8 mouse cellular contexts compared by ENCODE assay signal in genomic region chr7:24564607-24565265, GRCm38 (mm10). TPM values are rescaled to one million over a fixed set of nuclear protein-coding genes. Genes with fewer than 3 reads are reported as not detected.
DNase-seq lines count a peak whose midpoint lies in the region; ATAC-seq and TF ChIP-seq lines count a peak whose summit lies in the region.

No protein-coding gene starts in this region.

- H3K4me1 ChIP-seq in E14TG2a.4 (replicated peaks; ENCODE audit: low read depth, low read length) = peaks cover 77% of the 10 kb centered on the region
- H3K4me1 ChIP-seq in kidney, adult 2 months (ENCODE audit: control insufficient read depth, insufficient read depth, low read length) = no peaks in the 10 kb centered on the region
- H3K4me1 ChIP-seq in liver, embryonic 14.5 days (replicated peaks; ENCODE audit: control insufficient read depth in 2 of 2, insufficient read depth in 2 of 2, low read length in 1 of 2) = no peaks in the 10 kb centered on the region
- no peaks in the 10 kb centered on the region for H3K4me1 ChIP-seq in neural tube, embryonic 14.5 days (ENCODE audit: control insufficient read depth, insufficient read depth, low read length)

- H3K4me2 ChIP-seq in liver, embryonic 14.5 days (ENCODE audit: low read depth) = no peak overlapping the region
- H3K4me2 ChIP-seq in neural tube, embryonic 14.5 days (ENCODE audit: low read depth, low read length) = no peak overlapping the region

- TF ChIP-seq POLR2A in kidney, adult 2 months (IDR thresholded peaks at IDR 0.05; ENCODE audit: low read depth, low read length) = no peak

- TF ChIP-seq EP300 in liver, embryonic 14.5 days (IDR thresholded peaks at IDR 0.05; ENCODE audit: low read depth) = no peak

- peak; percentile 52; the same call in 1 of the 2 replicates for ATAC-seq in liver, embryonic 14.5 days (ENCODE audit: insufficient read depth)
- peak; percentile 28; the same call in 1 of the 2 replicates for ATAC-seq in neural tube, embryonic 14.5 days (ENCODE audit: low read depth)

- 57% methylated on average over 6 of the region's 6 CpGs for WGBS in kidney, adult 2 months
- WGBS in liver, embryonic 14.5 days (ENCODE audit: insufficient replicate concordance) = 57% methylated on average over 6 of the region's 6 CpGs
- WGBS in neural tube, embryonic 14.5 days = 68% methylated on average over 6 of the region's 6 CpGs

- no peaks in the 10 kb centered on the region for H3K27me3 ChIP-seq in E14TG2a.4 (ENCODE audit: insufficient read depth, low read length)
- no peaks in the 10 kb centered on the region for H3K27me3 ChIP-seq in kidney, adult 2 months (replicated peaks; ENCODE audit: control insufficient read depth, insufficient read depth, low read length)
- no peaks in the 10 kb centered on the region for H3K27me3 ChIP-seq in liver, embryonic 14.5 days (ENCODE audit: control insufficient read depth, insufficient read depth, low read length)
- H3K27me3 ChIP-seq in neural tube, embryonic 14.5 days (ENCODE audit: control insufficient read depth, insufficient read depth, low read length) = no peaks in the 10 kb centered on the region

- peaks cover 87% of the 10 kb centered on the region for H3K36me3 ChIP-seq in E14TG2a.4 (ENCODE audit: insufficient read depth, low read length)
- no peaks in the 10 kb centered on the region for H3K36me3 ChIP-seq in kidney, adult 2 months (ENCODE audit: control insufficient read depth, insufficient read depth, low read length)
- H3K36me3 ChIP-seq in liver, embryonic 14.5 days (replicated peaks; ENCODE audit: control insufficient read depth, insufficient read depth, low read depth) = peaks cover 11% of the 10 kb centered on the region
- H3K36me3 ChIP-seq in neural tube, embryonic 14.5 days (ENCODE audit: control insufficient read depth, insufficient read depth, low read length) = peaks cover 10% of the 10 kb centered on the region

- H3K27ac ChIP-seq in kidney, adult 2 months (ENCODE audit: insufficient read depth, low read depth, low read length) = no peak overlapping the region
- no peak overlapping the region for H3K27ac ChIP-seq in liver, embryonic 14.5 days
- no peak overlapping the region for H3K27ac ChIP-seq in neural tube, embryonic 14.5 days (ENCODE audit: low read depth, low read length)

- no peak overlapping the region for H3K9ac ChIP-seq in liver, embryonic 14.5 days (replicated peaks)
- H3K9ac ChIP-seq in neural tube, embryonic 14.5 days (replicated peaks; ENCODE audit: low read depth, low read length) = no peak overlapping the region

- no peaks in the 10 kb centered on the region for H3K9me3 ChIP-seq in E14TG2a.4 (ENCODE audit: low read length)
- H3K9me3 ChIP-seq in liver, embryonic 14.5 days (ENCODE audit: control insufficient read depth, low read length) = no peaks in the 10 kb centered on the region
- H3K9me3 ChIP-seq in neural tube, embryonic 14.5 days (ENCODE audit: control insufficient read depth, low read length) = no peaks in the 10 kb centered on the region

- no peak overlapping the region for H3K4me3 ChIP-seq in E14TG2a.4 (replicated peaks; ENCODE audit: low read length)
- no peak overlapping the region for H3K4me3 ChIP-seq in kidney, adult 2 months (ENCODE audit: insufficient read depth, low read depth, low read length)
- H3K4me3 ChIP-seq in liver, embryonic 14.5 days (ENCODE audit: insufficient read depth in 1 of 2, low read depth in 2 of 2, low read length in 2 of 2) = no peak overlapping the region
- H3K4me3 ChIP-seq in neural tube, embryonic 14.5 days (ENCODE audit: low read depth, low read length) = no peak overlapping the region

- DNase-seq in 416B (ENCODE audit: low read depth) = peak; percentile 64
- DNase-seq in cerebellum, adult 11-12 months = peak; percentile 54
- peak; percentile 63 for DNase-seq in forelimb bud, embryonic 11.5 days (ENCODE audit: low read depth, low spot score)
- peak; percentile 75 for DNase-seq in kidney, adult 2 months
- peak in 1 of 3 experiments; percentile 34 for DNase-seq in liver, embryonic 14.5 days (ENCODE audit: low read depth in 3 of 3, low spot score in 3 of 3)
- DNase-seq in thymus, postnatal 36 days = peak; percentile 74 to 80

- TF ChIP-seq CTCF in E14TG2a.4 (conservative IDR thresholded peaks at IDR 0.05; ENCODE audit: low read length) = peak; percentile 97
- peak; percentile 94 for TF ChIP-seq CTCF in kidney, adult 2 months (conservative IDR thresholded peaks at IDR 0.05; ENCODE audit: insufficient read depth, insufficient read length, low read depth, low read length)
- TF ChIP-seq CTCF in liver, embryonic 14.5 days (IDR thresholded peaks at IDR 0.05; ENCODE audit: low read depth) = peak; percentile 95

RNA-seq across cellular contexts. Expression of gene Xrcc1, which starts 18.6 kb away (rescaled TPM):
- 29.0 and 31.2 TPM in 2 replicates for polyA plus RNA-seq in kidney, adult 2 months (2012; rRNA removed)
- 27.8 and 28.8 TPM in 2 replicates for polyA plus RNA-seq in liver, embryonic 14.5 days (2012; rRNA removed)
- 27.3 and 40.9 TPM in 2 replicates for polyA plus RNA-seq in liver, embryonic 14.5 days (2014; fragmentation: Nextera tagmentation; extraction: Ambion mirVana)
- polyA plus RNA-seq in neural tube, embryonic 14.5 days (2014; fragmentation: Nextera tagmentation; extraction: Ambion mirVana) = 54.1 and 57.4 TPM in 2 replicates

RNA-seq across cellular contexts. Expression of gene Pinlyp, which starts 18.8 kb away (rescaled TPM):
- polyA plus RNA-seq in kidney, adult 2 months (2012; rRNA removed) = not detected in 2 replicates
- polyA plus RNA-seq in liver, embryonic 14.5 days (2012; rRNA removed) = not detected in 2 replicates
- polyA plus RNA-seq in liver, embryonic 14.5 days (2014; fragmentation: Nextera tagmentation; extraction: Ambion mirVana) = not detected in 2 replicates
- not detected in 2 replicates for polyA plus RNA-seq in neural tube, embryonic 14.5 days (2014; fragmentation: Nextera tagmentation; extraction: Ambion mirVana)

RNA-seq across cellular contexts. Expression of gene Ethe1, which starts 22.6 kb away (rescaled TPM):
- 172 and 173 TPM in 2 replicates for polyA plus RNA-seq in kidney, adult 2 months (2012; rRNA removed)
- polyA plus RNA-seq in liver, embryonic 14.5 days (2012; rRNA removed) = 14.8 and 16.5 TPM in 2 replicates
- polyA plus RNA-seq in liver, embryonic 14.5 days (2014; fragmentation: Nextera tagmentation; extraction: Ambion mirVana) = 24.8 and 27.3 TPM in 2 replicates
- polyA plus RNA-seq in neural tube, embryonic 14.5 days (2014; fragmentation: Nextera tagmentation; extraction: Ambion mirVana) = 26.4 and 27.9 TPM in 2 replicates

RNA-seq across cellular contexts. Expression of gene Zfp575, which starts 22.7 kb away (rescaled TPM):
- 0.11 and 0.15 TPM in 2 replicates for polyA plus RNA-seq in kidney, adult 2 months (2012; rRNA removed)
- polyA plus RNA-seq in liver, embryonic 14.5 days (2012; rRNA removed) = 0.09 and 0.11 TPM in 2 replicates
- 0.04 TPM in 1 of 2 replicates, not detected in the other for polyA plus RNA-seq in liver, embryonic 14.5 days (2014; fragmentation: Nextera tagmentation; extraction: Ambion mirVana)
- polyA plus RNA-seq in neural tube, embryonic 14.5 days (2014; fragmentation: Nextera tagmentation; extraction: Ambion mirVana) = 8.5 and 9.4 TPM in 2 replicates

RNA-seq across cellular contexts. Expression of gene Irgq, which starts 34.2 kb away (rescaled TPM):
- 15.4 and 17.4 TPM in 2 replicates for polyA plus RNA-seq in kidney, adult 2 months (2012; rRNA removed)
- 1.7 and 1.8 TPM in 2 replicates for polyA plus RNA-seq in liver, embryonic 14.5 days (2012; rRNA removed)
- 1.0 and 1.6 TPM in 2 replicates for polyA plus RNA-seq in liver, embryonic 14.5 days (2014; fragmentation: Nextera tagmentation; extraction: Ambion mirVana)
- polyA plus RNA-seq in neural tube, embryonic 14.5 days (2014; fragmentation: Nextera tagmentation; extraction: Ambion mirVana) = 21.5 and 27.0 TPM in 2 replicates
